ENCODE assay signal across 9 mouse cellular contexts in the genomic region with DNA sequence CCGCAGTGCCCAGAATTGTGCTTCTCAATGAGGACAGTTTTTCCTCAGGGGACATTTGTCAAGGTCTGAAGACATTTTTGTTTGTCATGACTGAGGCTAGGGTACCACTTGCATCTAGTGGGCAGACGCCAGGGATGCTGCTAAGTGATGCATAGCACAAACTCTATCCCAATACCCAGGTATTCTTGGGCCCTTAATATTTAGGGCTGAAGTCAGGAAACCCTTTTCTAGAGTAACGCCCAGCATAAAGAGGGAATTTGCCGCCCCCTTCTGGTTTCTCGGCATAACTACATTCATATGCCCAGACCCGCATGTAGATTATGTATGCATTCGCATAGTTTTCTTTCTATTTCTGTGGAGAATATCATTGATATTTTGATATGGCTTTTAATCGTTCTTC. TPM values are rescaled to one million over a fixed set of nuclear protein-coding genes. Genes with fewer than 3 reads are reported as not detected.
DNase-seq lines count a peak whose midpoint lies in the region; ATAC-seq lines count a peak whose summit lies in the region.
"Had no signal": no experiment of that assay in that cellular context is flagged by ENCODE, and none has a peak within 500 bp of the region (broad histone marks: within the 10 kb centered on the region; RNA-seq: fewer than 3 reads in every experiment).

No protein-coding gene starts in this region.

- no peak overlapping the region for H3K4me3 ChIP-seq in neural tube, embryonic 15.5 days (replicated peaks)
- no peak overlapping the region for H3K4me3 ChIP-seq in hindbrain, embryonic 12.5 days
- no peak overlapping the region for H3K4me3 ChIP-seq in midbrain, embryonic 16.5 days (ENCODE audit: low read depth, low read length)
- H3K4me3 ChIP-seq: midbrain, embryonic 12.5 days had no signal

- WGBS in neural tube, embryonic 15.5 days = 29% methylated on average over 8 of the region's 8 CpGs
- 26% methylated on average over 8 of the region's 8 CpGs for WGBS in hindbrain, embryonic 12.5 days
- 25% methylated on average over 8 of the region's 8 CpGs for WGBS in midbrain, embryonic 16.5 days

- no peak overlapping the region for H3K4me2 ChIP-seq in neural tube, embryonic 15.5 days
- no peak overlapping the region for H3K4me2 ChIP-seq in hindbrain, embryonic 12.5 days (replicated peaks)
- no peak overlapping the region for H3K4me2 ChIP-seq in midbrain, embryonic 16.5 days (ENCODE audit: low read length)
- H3K4me2 ChIP-seq: midbrain, embryonic 12.5 days had no signal

- H3K9ac ChIP-seq in neural tube, embryonic 15.5 days (replicated peaks) = no peak overlapping the region
- no peak overlapping the region for H3K9ac ChIP-seq in hindbrain, embryonic 12.5 days
- H3K9ac ChIP-seq in midbrain, embryonic 16.5 days (ENCODE audit: low read depth, low read length) = no peak overlapping the region
- H3K9ac ChIP-seq: midbrain, embryonic 12.5 days had no signal

- no peaks in the 10 kb centered on the region for H3K9me3 ChIP-seq in neural tube, embryonic 15.5 days (replicated peaks)
- H3K9me3 ChIP-seq in hindbrain, embryonic 12.5 days (replicated peaks) = no peaks in the 10 kb centered on the region
- H3K9me3 ChIP-seq in midbrain, embryonic 16.5 days (replicated peaks; ENCODE audit: control insufficient read depth, low read length, poor library complexity, severe bottlenecking) = no peaks in the 10 kb centered on the region
- H3K9me3 ChIP-seq: midbrain, embryonic 12.5 days had no signal

- no peaks in the 10 kb centered on the region for H3K27me3 ChIP-seq in neural tube, embryonic 15.5 days (replicated peaks)
- peaks cover 4% of the 10 kb centered on the region; the same call in 1 of the 2 replicates for H3K27me3 ChIP-seq in hindbrain, embryonic 12.5 days
- H3K27me3 ChIP-seq in midbrain, embryonic 16.5 days (ENCODE audit: control insufficient read depth, insufficient read depth, low read depth, low read length) = no peaks in the 10 kb centered on the region
- H3K27me3 ChIP-seq: midbrain, embryonic 12.5 days had no signal

- H3K36me3 ChIP-seq in neural tube, embryonic 15.5 days = no peaks in the 10 kb centered on the region
- H3K36me3 ChIP-seq in hindbrain, embryonic 12.5 days = no peaks in the 10 kb centered on the region
- H3K36me3 ChIP-seq in midbrain, embryonic 16.5 days (ENCODE audit: control insufficient read depth, insufficient read depth, low read length) = no peaks in the 10 kb centered on the region
- H3K36me3 ChIP-seq: midbrain, embryonic 12.5 days had no signal

- no peak overlapping the region for H3K27ac ChIP-seq in neural tube, embryonic 15.5 days (replicated peaks)
- no peak overlapping the region for H3K27ac ChIP-seq in hindbrain, embryonic 12.5 days
- no peak overlapping the region for H3K27ac ChIP-seq in midbrain, embryonic 16.5 days (ENCODE audit: low read length)
- H3K27ac ChIP-seq: midbrain, embryonic 12.5 days had no signal

- peak; percentile 31 for DNase-seq in neural tube, embryonic 10.5 days (ENCODE audit: extremely low spot score, low spot score)
- peak; percentile 23 for DNase-seq in adrenal gland, adult 8-10 months
- DNase-seq in embryo, embryonic 10.5 days (ENCODE audit: low spot score) = peak; percentile 81
- DNase-seq in layer of hippocampus, postnatal 25 days (ENCODE audit: extremely low spot score in 1 of 2, low spot score in 1 of 2) = peak; percentile 12 to 63
- DNase-seq in testis, postnatal 10 days (ENCODE audit: low spot score) = peak; percentile 74

- no peaks in the 10 kb centered on the region for H3K4me1 ChIP-seq in neural tube, embryonic 15.5 days
- no peaks in the 10 kb centered on the region for H3K4me1 ChIP-seq in hindbrain, embryonic 12.5 days
- no peaks in the 10 kb centered on the region for H3K4me1 ChIP-seq in midbrain, embryonic 16.5 days (ENCODE audit: control insufficient read depth, insufficient read depth, low read length)
- H3K4me1 ChIP-seq: midbrain, embryonic 12.5 days had no signal

- no peak for ATAC-seq in neural tube, embryonic 15.5 days (ENCODE audit: low FRiP score)
- 0 out of 2 replicates have a peak, but pooled peaks have one; percentile 13 for ATAC-seq in hindbrain, embryonic 12.5 days (ENCODE audit: low FRiP score)
- 0 out of 2 replicates have a peak, but pooled peaks have one; percentile 28 for ATAC-seq in midbrain, embryonic 16.5 days

RNA-seq across cellular contexts. Expression of a gene that starts 7.8 kb away (rescaled TPM):
- 0.09 and 1.9 TPM in 2 replicates for polyA plus RNA-seq in neural tube, embryonic 15.5 days (2015; fragmentation: Nextera tagmentation; extraction: Ambion mirVana)
- 1 to 10 TPM in 2 of 4 experiments, under 1 TPM in 2; 0.71 to 1.3 (median 0.97) TPM for total RNA-seq in adrenal gland, adult 8-10 months (2022)
- polyA plus RNA-seq in hindbrain, embryonic 12.5 days (2016; fragmentation: Nextera tagmentation; extraction: Ambion mirVana) = 0.08 TPM in 1 of 2 replicates, not detected in the other
- total RNA-seq in layer of hippocampus, postnatal 25 days (2021) = not detected
- not detected in 2 replicates for polyA plus RNA-seq in midbrain, embryonic 16.5 days (2015; fragmentation: Nextera tagmentation; extraction: Ambion mirVana)
- polyA plus RNA-seq: midbrain, embryonic 12.5 days had no signal

RNA-seq across cellular contexts. Expression of a gene that starts 31.7 kb away (rescaled TPM):
- not detected in 2 replicates for polyA plus RNA-seq in neural tube, embryonic 15.5 days (2015; fragmentation: Nextera tagmentation; extraction: Ambion mirVana)
- not detected for total RNA-seq in adrenal gland, adult 8-10 months (2022)
- not detected in 2 replicates for polyA plus RNA-seq in hindbrain, embryonic 12.5 days (2016; fragmentation: Nextera tagmentation; extraction: Ambion mirVana)
- total RNA-seq in layer of hippocampus, postnatal 25 days (2021) = not detected
- polyA plus RNA-seq in midbrain, embryonic 16.5 days (2015; fragmentation: Nextera tagmentation; extraction: Ambion mirVana) = not detected in 2 replicates
- polyA plus RNA-seq: midbrain, embryonic 12.5 days had no signal

RNA-seq across cellular contexts. Expression of a gene that starts 40.4 kb away (rescaled TPM):
- polyA plus RNA-seq in neural tube, embryonic 15.5 days (2015; fragmentation: Nextera tagmentation; extraction: Ambion mirVana) = 0.13 and 1.3 TPM in 2 replicates
- total RNA-seq in adrenal gland, adult 8-10 months (2022) = 1 to 10 TPM in 3 of 4 experiments, under 1 TPM in 1; 0.64 to 3.2 (median 2.1) TPM
- not detected in 2 replicates for polyA plus RNA-seq in hindbrain, embryonic 12.5 days (2016; fragmentation: Nextera tagmentation; extraction: Ambion mirVana)
- total RNA-seq in layer of hippocampus, postnatal 25 days (2021) = under 1 TPM in 1 of 2 experiments, not detected in 1; 0.23 TPM
- polyA plus RNA-seq in midbrain, embryonic 16.5 days (2015; fragmentation: Nextera tagmentation; extraction: Ambion mirVana) = 0.11 and 0.14 TPM in 2 replicates
- polyA plus RNA-seq: midbrain, embryonic 12.5 days had no signal

Comparison
In these comparisons a context has a peak if more than half of its experiments do, and no peak if none do; other contexts are left out.
1. DNase-seq: peak in every context shown above with its lines; median percentile 81 in embryo, embryonic 10.5 days; 74 in testis, postnatal 10 days; 38 in layer of hippocampus, postnatal 25 days; 31 in neural tube, embryonic 10.5 days; 23 in adrenal gland, adult 8-10 months.